Mouse (Mus musculus) hindbrain, embryonic 11.5 days (tissue): Measurements from ENCODE around the gene Nrxn2. TPM values are rescaled to one million over a fixed set of nuclear protein-coding genes. Genes with fewer than 3 reads are reported as not detected.

Experiments
- ATAC-seq: fragments of 200-750 bp; cut with Nextera tagmentation; 2 replicates; pipeline ENCODE4 v1.8.0; 2017; ENCODE audit warnings: mild to moderate bottlenecking, moderate TSS enrichment, moderate library complexity; ENCODE audit not compliant: low FRiP score
- DNase-seq: peaks from one replicate; pipeline ENCODE4 v3.0.0-alpha.2; 2015; ENCODE audit warnings: low spot score
- H3K27ac ChIP-seq: fragments of 300-500 bp; sonication (generic); 2 replicates; pipeline ENCODE4 v1.5.1; 2014; ENCODE audit warnings: mild to moderate bottlenecking, low read depth, low read length
- H3K27me3 ChIP-seq: fragments of 300-500 bp; sonication (generic); 2 replicates; pipeline ENCODE4 v1.6.1; 2014; ENCODE audit warnings: mild to moderate bottlenecking, low read length, moderate library complexity, mixed read lengths; ENCODE audit not compliant: control insufficient read depth, insufficient read depth
- H3K36me3 ChIP-seq: fragments of 300-500 bp; sonication (generic); 2 replicates; pipeline ENCODE4 v1.6.1; 2014; ENCODE audit warnings: mild to moderate bottlenecking, low read length, moderate library complexity, mixed read lengths; ENCODE audit not compliant: control insufficient read depth, insufficient read depth
- H3K4me1 ChIP-seq: fragments of 300-500 bp; sonication (generic); replicated peaks from 2 replicates; pipeline ENCODE4 v1.6.1; 2014; ENCODE audit warnings: low read length, mixed read lengths; ENCODE audit not compliant: control insufficient read depth, insufficient read depth
- H3K4me2 ChIP-seq: fragments of 300-500 bp; sonication (generic); replicated peaks from 2 replicates; pipeline ENCODE4 v1.6.1; 2014; ENCODE audit warnings: mild to moderate bottlenecking, low read depth, low read length
- H3K4me3 ChIP-seq: fragments of 300-500 bp; sonication (generic); 2 replicates; pipeline ENCODE4 v1.5.1; 2014; ENCODE audit warnings: low read depth, low read length
- H3K9ac ChIP-seq: fragments of 300-500 bp; sonication (generic); 2 replicates; pipeline ENCODE4 v1.6.1; 2014; ENCODE audit warnings: low read depth, low read length
- H3K9me3 ChIP-seq: fragments of 300-500 bp; sonication (generic); 2 replicates; pipeline ENCODE4 v1.6.1; 2016; ENCODE audit warnings: low read length; ENCODE audit not compliant: control insufficient read depth
- WGBS: fragments of 180-500 bp; shearing (Covaris S2); extraction: QIAGEN DNeasy Blood & Tissue Kit; methylation state at CpG from one replicate; pipeline ENCODE4 v1.1.7; 2014; 5-methylcytosine and 5-hydroxymethylcytosine counted together
- polyA plus RNA-seq: library from polyadenylated mRNA; unstranded; fragments of >200 nt; fragmentation: Nextera tagmentation; extraction: Ambion mirVana; gene quantifications from 2 replicates; pipeline ENCODE4 v1.2.1, GENCODE M21; 2014

Nrxn2 gene
- polyA plus RNA-seq, 1 experiment from 2014 or later, result 14.3 TPM

DNA sequence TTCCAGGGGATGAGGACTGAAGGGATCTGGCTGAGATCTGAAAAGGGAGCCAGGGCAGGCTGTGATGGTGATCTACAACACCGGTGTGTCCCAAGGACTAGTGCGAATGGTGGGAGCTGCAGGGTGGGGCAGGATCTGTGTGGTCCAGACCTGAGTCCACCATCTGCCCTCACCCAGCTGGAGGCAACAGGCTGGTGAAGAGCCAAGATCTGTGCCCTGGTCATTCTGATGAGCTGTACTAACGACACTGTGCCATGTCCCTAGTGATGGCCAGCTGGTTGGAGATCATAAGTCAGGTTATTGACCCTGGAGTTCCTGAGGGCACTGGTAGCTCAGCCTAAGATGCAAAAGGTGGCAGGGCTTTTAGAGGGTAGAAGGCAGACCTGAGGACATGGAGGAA, 108.9 kb downstream of the Nrxn2 start:
- Histone ChIP-seq H3K9ac (no peak overlapping the region), H3K4me2 (no peak overlapping the region), H3K27ac (no peak overlapping the region), H3K27me3 (peaks cover 3% of the 10 kb centered on the region; the same call in 1 of the 2 replicates), H3K9me3 (no peaks in the 10 kb centered on the region), H3K36me3 (no peaks in the 10 kb centered on the region), H3K4me3 (no peak overlapping the region), H3K4me1 (peaks cover 13% of the 10 kb centered on the region)
- WGBS, result 92% methylated on average over 3 of the region's 3 CpGs
- no peak for ATAC-seq
- DNase-seq, result no peak

DNA sequence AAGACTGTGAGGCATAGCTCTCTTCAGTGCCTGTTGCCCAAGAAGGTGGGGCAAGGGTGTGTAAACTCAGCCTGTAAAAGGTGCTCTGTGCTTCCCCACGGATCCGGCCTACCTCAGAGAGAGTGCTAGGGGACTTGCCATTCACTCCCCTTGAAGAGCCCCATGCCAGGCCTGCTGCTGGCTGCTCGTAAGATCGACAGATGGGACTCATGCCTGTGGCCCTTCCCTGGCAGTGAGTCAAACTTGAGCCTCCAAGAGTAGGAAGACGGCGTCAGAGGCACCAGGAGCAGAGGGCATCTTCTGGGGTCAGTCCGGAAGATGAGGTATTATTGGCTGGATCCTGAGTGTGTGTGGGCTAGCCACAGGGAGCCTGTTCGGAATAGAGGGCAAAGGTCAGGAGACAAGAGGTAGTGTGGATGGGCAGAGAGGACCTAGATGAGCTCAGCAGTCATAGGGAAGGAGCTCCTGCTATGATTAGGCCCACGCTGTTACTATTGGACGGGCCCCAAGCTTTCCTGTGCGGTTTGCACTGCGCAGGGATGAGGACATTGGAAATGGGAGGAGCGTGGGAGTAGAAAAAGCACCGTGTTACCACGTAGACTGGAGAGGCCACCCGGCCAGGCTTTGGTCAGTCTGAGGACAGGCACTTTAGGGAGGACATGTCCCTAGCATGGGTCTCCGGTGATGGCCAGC, 109.5 kb downstream of the Nrxn2 start:
- H3K4me1 ChIP-seq, result peaks cover 17% of the 10 kb centered on the region
- no peak overlapping the region for H3K9ac ChIP-seq
- peaks cover 3% of the 10 kb centered on the region; the same call in 1 of the 2 replicates for H3K27me3 ChIP-seq
- WGBS, result 79% methylated on average over 17 of the region's 17 CpGs
- H3K4me3 ChIP-seq, result no peak overlapping the region
- H3K9me3 ChIP-seq, result no peaks in the 10 kb centered on the region
- H3K36me3 ChIP-seq, result no peaks in the 10 kb centered on the region
- no peak overlapping the region for H3K4me2 ChIP-seq
- DNase-seq (no peak), ATAC-seq (no peak)
- H3K27ac ChIP-seq, result no peak overlapping the region

- no peaks in the 10 kb centered on the region for H3K9me3 ChIP-seq
- peaks cover 17% of the 10 kb centered on the region for H3K4me1 ChIP-seq
- H3K36me3 ChIP-seq, result no peaks in the 10 kb centered on the region
- DNase-seq (peak; percentile 72), ATAC-seq (peak; percentile 63)
- H3K4me3 ChIP-seq, result no peak overlapping the region
- 51% methylated on average over 14 of the region's 14 CpGs for WGBS
- no peak overlapping the region for H3K9ac ChIP-seq
- H3K27ac ChIP-seq, result peak overlapping the region; percentile 36
- H3K27me3 ChIP-seq, result peaks cover 3% of the 10 kb centered on the region; the same call in 1 of the 2 replicates
- no peak overlapping the region for H3K4me2 ChIP-seq
These were observed 110.9 kb downstream of the Nrxn2 start for GRCm38 (mm10) chr19:6529265-6529985.

GRCm38 (mm10) chr19:6530359-6530758, 111.8 kb downstream of the Nrxn2 start:
- H3K36me3 ChIP-seq, result no peaks in the 10 kb centered on the region
- 19% methylated on average over 13 of the region's 13 CpGs for WGBS
- DNase-seq (peak; percentile 47), ATAC-seq (0 out of 2 replicates have a peak, but pooled peaks have one; percentile 8)
- peaks cover 17% of the 10 kb centered on the region for H3K4me1 ChIP-seq
- H3K27me3 ChIP-seq, result peaks cover 3% of the 10 kb centered on the region; the same call in 1 of the 2 replicates
- no peaks in the 10 kb centered on the region for H3K9me3 ChIP-seq
- no peak overlapping the region; the same call in 1 of the 2 replicates for H3K9ac ChIP-seq
- peak overlapping the region; percentile 20; the same call in 1 of the 2 replicates for H3K4me2 ChIP-seq
- H3K27ac ChIP-seq, result no peak overlapping the region
- H3K4me3 ChIP-seq, result no peak overlapping the region

DNA sequence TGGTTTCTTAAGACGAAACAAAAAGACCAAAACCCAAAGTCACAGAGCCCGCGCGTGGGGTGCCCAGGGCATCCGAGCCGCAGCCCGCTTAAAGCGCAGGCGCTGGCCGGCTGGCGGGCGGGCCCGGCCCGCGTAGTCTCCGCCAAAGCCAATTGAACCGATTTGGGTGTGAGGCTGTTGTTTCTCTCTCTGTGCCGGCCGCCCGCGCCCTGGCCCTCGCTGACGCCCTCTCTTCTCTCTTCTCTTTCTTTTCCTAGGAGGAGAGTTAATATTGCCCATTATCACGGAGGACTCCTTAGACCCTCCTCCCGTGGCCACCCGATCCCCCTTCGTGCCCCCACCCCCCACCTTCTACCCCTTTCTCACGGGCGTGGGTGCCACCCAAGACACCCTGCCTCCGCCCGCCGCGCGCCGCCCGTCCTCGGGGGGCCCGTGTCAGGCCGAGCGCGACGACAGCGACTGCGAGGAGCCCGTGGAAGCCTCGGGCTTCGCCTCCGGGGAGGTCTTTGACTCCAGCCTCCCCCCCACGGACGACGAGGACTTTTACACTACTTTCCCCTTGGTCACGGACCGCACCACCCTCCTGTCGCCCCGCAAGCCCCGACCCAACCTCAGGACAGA, 112.6 kb downstream of the Nrxn2 start:
- Histone ChIP-seq H3K36me3 (no peaks in the 10 kb centered on the region), H3K27ac (peak overlapping the region; percentile 85), H3K4me3 (peak overlapping the region; percentile 55), H3K4me1 (peaks cover 17% of the 10 kb centered on the region), H3K9ac (peak overlapping the region; percentile 61), H3K27me3 (peaks cover 3% of the 10 kb centered on the region; the same call in 1 of the 2 replicates), H3K9me3 (no peaks in the 10 kb centered on the region), H3K4me2 (peak overlapping the region; percentile 94)
- WGBS, result 2% methylated on average over 36 of the region's 56 CpGs
- DNase-seq, result peak; percentile 71
- ATAC-seq, result no peak

DNA sequence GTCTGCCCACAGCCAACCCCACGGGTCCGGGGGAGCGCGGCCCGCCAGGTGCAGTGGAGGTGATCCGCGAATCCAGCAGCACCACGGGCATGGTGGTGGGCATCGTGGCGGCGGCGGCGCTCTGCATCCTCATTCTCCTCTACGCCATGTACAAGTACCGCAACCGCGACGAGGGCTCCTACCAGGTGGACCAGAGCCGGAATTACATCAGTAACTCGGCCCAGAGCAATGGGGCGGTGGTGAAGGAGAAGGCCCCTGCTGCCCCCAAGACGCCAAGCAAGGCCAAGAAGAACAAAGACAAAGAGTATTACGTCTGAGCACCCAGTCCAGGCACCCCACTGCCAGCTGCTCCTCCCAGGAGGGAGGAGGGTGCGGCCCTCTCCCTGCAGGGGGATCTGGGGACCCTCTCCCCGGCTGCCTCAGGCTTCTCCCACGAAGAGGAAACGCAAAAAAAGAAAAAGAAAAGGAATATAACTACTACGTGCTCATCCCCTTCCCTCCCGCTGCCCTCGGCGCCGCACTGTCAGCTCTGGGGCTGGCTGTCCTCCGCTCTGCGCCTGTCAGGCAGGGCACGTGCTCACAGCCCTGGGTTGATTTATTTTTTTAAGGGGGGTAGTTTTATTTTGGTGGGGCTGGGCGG, 113.4 kb downstream of the Nrxn2 start:
- Histone ChIP-seq H3K4me2 (peak overlapping the region; percentile 94), H3K36me3 (no peaks in the 10 kb centered on the region), H3K4me3 (peak overlapping the region; percentile 55), H3K27ac (peak overlapping the region; percentile 85), H3K9me3 (no peaks in the 10 kb centered on the region), H3K4me1 (peaks cover 17% of the 10 kb centered on the region), H3K27me3 (peaks cover 3% of the 10 kb centered on the region; the same call in 1 of the 2 replicates), H3K9ac (peak overlapping the region; percentile 61)
- ATAC-seq, result peak; percentile 45; the same call in 1 of the 2 replicates
- WGBS, result under 1% methylated on average over 34 of the region's 36 CpGs
- peak; percentile 64 for DNase-seq

GRCm38 (mm10) chr19:6532656-6533055, 114.1 kb downstream of the Nrxn2 start:
- 0 out of 2 replicates have a peak, but pooled peaks have one; percentile 46 for ATAC-seq
- H3K4me3 ChIP-seq, result peak overlapping the region; percentile 55
- H3K36me3 ChIP-seq, result no peaks in the 10 kb centered on the region
- peak; percentile 49 for DNase-seq
- H3K4me2 ChIP-seq, result peak overlapping the region; percentile 94
- H3K9me3 ChIP-seq, result no peaks in the 10 kb centered on the region
- 3% methylated on average over 12 of the region's 13 CpGs for WGBS
- peaks cover 17% of the 10 kb centered on the region for H3K4me1 ChIP-seq
- peaks cover 3% of the 10 kb centered on the region; the same call in 1 of the 2 replicates for H3K27me3 ChIP-seq
- peak overlapping the region; percentile 85; the same call in 1 of the 2 replicates for H3K27ac ChIP-seq
- peak overlapping the region; percentile 61 for H3K9ac ChIP-seq
